Mouse (Mus musculus): ENCODE data around the gene Slc6a19. TPM values are rescaled to one million over a fixed set of nuclear protein-coding genes. Genes with fewer than 3 reads are reported as not detected.

The Slc6a19 gene
- polyA plus RNA-seq, 1 experiment = 0.77 TPM

DNA sequence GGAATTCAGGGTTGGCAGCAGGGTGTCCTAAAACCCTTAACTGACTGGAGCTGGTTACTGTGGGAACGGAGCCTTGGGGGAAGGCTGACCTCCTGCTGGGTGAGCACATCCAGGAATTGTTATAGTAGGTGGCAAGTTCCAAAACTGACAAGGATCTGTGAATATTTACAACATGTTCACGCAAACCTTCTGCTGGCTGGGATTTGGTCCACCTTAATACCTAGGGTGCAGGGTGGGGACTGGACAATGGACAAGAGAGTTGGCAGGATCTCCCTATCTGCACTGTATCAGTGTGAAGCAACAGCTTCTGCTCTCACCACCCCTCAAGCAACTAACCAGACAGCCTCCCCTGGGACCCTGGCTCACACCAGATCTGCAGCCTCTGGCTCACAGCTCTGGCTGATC, 23.0 kb upstream of the Slc6a19 start:
- H3K27me3 ChIP-seq (ENCODE audit: control insufficient read depth, insufficient read depth, low read length) = peaks cover under 1% of the 10 kb centered on the region; the same call in 1 of the 2 replicates
- TF ChIP-seq CTCF (IDR thresholded peaks at IDR 0.05; ENCODE audit: borderline replicate concordance, insufficient read depth, low read depth, low read length) = no peak
- TF ChIP-seq POLR2A (IDR thresholded peaks at IDR 0.05; ENCODE audit: borderline replicate concordance, insufficient read depth, low read length) = no peak
- no peak overlapping the region for H3K4me3 ChIP-seq (replicated peaks; ENCODE audit: insufficient read depth, low read depth, low read length)
- no peaks in the 10 kb centered on the region; the same call in 1 of the 2 replicates for H3K4me1 ChIP-seq (ENCODE audit: control insufficient read depth, insufficient read depth, low read length)
- no peak for DNase-seq
- no peak overlapping the region for H3K27ac ChIP-seq (ENCODE audit: insufficient read depth, low read length)
- WGBS = 19% methylated on average over 2 of the region's 2 CpGs

DNA sequence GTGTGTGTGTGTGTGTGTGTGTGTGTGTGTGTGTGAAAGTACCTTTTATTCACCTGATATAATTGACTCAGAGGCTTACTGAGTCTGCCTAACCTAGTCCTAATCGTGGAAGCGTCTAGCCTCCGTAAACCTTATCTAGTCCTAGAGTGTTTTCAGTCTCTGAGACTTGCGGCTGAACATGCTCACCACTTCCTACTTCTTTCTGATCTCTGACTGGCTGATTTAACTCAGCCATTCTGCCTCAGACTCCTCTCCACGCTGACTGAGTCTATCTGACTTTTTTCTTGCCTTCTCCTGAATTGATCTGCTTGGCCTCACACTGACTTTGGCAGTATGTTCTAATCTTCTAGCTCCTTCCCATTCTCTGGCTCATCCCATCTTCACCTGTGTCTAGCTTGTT, 20.6 kb upstream of the Slc6a19 start:
- no peaks in the 10 kb centered on the region for H3K4me1 ChIP-seq (ENCODE audit: control insufficient read depth, insufficient read depth, low read length)
- no peak overlapping the region for H3K27ac ChIP-seq (ENCODE audit: insufficient read depth, low read length)
- no peak for DNase-seq
- no peak overlapping the region for H3K4me3 ChIP-seq (replicated peaks; ENCODE audit: insufficient read depth, low read depth, low read length)
- WGBS = 90% methylated on average over 5 of the region's 5 CpGs
- no peak for TF ChIP-seq CTCF (IDR thresholded peaks at IDR 0.05; ENCODE audit: borderline replicate concordance, insufficient read depth, low read depth, low read length)
- H3K27me3 ChIP-seq (ENCODE audit: control insufficient read depth, insufficient read depth, low read length) = no peaks in the 10 kb centered on the region

DNA sequence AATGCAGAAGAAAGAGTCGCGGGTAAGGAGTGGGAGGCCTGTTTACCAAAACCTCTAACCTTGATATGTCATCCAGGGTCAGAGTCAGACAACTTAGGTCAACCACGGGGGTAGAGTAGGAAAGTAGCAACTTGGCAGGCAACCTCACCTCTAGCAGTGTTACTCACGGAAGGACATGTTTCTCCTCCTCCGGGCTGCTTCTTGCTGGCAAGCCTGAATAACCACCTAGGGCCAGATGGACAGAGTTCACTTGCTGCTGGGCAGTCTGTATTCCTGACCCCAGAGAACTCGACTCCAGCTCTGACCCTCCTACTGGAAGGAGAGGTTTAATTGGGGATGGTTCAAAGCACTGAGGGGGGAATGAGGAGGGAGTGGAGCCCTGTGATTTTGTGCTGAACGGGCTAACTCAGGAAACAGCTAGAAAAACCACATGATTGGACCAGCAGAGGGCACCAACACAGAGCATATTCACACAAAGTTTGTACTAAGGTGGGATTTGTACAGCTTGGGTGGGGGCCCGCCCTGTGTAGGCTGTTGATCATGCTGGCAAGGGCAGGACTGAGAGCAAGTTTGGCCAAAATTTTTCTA, 18.5 kb upstream of the Slc6a19 start:
- no peak overlapping the region for H3K4me3 ChIP-seq (replicated peaks; ENCODE audit: insufficient read depth, low read depth, low read length)
- WGBS = 22% methylated on average over 8 of the region's 8 CpGs
- H3K27ac ChIP-seq (ENCODE audit: insufficient read depth, low read length) = no peak overlapping the region
- DNase-seq = no peak
- no peaks in the 10 kb centered on the region for H3K27me3 ChIP-seq (ENCODE audit: control insufficient read depth, insufficient read depth, low read length)
- H3K4me1 ChIP-seq (ENCODE audit: control insufficient read depth, insufficient read depth, low read length) = no peaks in the 10 kb centered on the region
- TF ChIP-seq CTCF (IDR thresholded peaks at IDR 0.05; ENCODE audit: borderline replicate concordance, insufficient read depth, low read depth, low read length) (peak; percentile 40), POLR2A (IDR thresholded peaks at IDR 0.05; ENCODE audit: borderline replicate concordance, insufficient read depth, low read length) (no peak)

DNA sequence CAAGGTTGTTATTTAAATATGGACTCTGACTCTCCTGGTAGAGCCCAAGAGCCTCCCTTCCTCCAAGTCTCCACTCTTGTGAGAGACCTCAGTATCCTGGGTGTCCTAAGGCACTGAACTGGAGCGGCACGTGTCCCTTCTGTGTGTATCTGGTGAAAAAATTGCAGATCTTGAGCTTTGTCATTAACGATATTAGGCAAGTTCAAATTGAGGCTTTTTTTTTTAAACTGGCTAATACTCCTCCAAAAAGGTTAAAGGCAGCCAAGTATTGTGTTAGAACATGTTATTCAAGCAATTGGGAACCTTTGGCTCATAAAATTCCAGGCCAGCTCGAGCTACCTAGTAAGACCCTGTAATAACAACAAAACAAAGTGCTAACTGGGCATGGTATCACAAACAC, 15.6 kb upstream of the Slc6a19 start:
- no peak for DNase-seq
- 85% methylated on average over 4 of the region's 4 CpGs for WGBS
- TF ChIP-seq POLR2A (IDR thresholded peaks at IDR 0.05; ENCODE audit: borderline replicate concordance, insufficient read depth, low read length) (no peak), CTCF (IDR thresholded peaks at IDR 0.05; ENCODE audit: borderline replicate concordance, insufficient read depth, low read depth, low read length) (no peak)
- Histone ChIP-seq H3K27ac (ENCODE audit: insufficient read depth, low read length) (no peak overlapping the region), H3K4me3 (replicated peaks; ENCODE audit: insufficient read depth, low read depth, low read length) (no peak overlapping the region), H3K27me3 (ENCODE audit: control insufficient read depth, insufficient read depth, low read length) (no peaks in the 10 kb centered on the region), H3K4me1 (ENCODE audit: control insufficient read depth, insufficient read depth, low read length) (no peaks in the 10 kb centered on the region)

DNA sequence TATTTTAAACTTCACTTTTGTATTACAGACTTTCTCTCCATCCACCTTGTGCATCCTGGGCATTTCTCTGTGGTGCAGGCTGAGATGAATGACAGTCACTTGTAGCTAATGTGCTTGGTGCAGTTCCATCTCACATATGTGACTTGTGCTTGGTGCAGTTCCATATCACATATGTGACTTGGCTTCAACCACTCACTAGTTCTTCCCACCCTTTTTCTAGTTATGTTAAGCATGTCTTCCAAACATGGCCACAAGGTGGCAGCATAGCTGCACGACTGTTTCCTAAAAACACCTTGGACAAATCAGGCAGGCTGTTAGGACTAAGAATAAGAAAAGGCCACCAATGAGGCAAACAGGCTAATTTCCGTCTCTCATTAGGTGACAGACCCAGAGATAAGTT, 13.6 kb upstream of the Slc6a19 start:
- no peaks in the 10 kb centered on the region for H3K27me3 ChIP-seq (ENCODE audit: control insufficient read depth, insufficient read depth, low read length)
- no peak overlapping the region for H3K27ac ChIP-seq (ENCODE audit: insufficient read depth, low read length)
- H3K4me1 ChIP-seq (ENCODE audit: control insufficient read depth, insufficient read depth, low read length) = no peaks in the 10 kb centered on the region
- no peak overlapping the region for H3K4me3 ChIP-seq (replicated peaks; ENCODE audit: insufficient read depth, low read depth, low read length)
- peak; percentile 54 to 73 for DNase-seq
- no peak for TF ChIP-seq POLR2A (IDR thresholded peaks at IDR 0.05; ENCODE audit: borderline replicate concordance, insufficient read depth, low read length)
- TF ChIP-seq CTCF (IDR thresholded peaks at IDR 0.05; ENCODE audit: borderline replicate concordance, insufficient read depth, low read depth, low read length) = peak; percentile 66; the same call in 1 of the 2 replicates
- WGBS = 4% methylated on average over 2 of the region's 2 CpGs

DNA sequence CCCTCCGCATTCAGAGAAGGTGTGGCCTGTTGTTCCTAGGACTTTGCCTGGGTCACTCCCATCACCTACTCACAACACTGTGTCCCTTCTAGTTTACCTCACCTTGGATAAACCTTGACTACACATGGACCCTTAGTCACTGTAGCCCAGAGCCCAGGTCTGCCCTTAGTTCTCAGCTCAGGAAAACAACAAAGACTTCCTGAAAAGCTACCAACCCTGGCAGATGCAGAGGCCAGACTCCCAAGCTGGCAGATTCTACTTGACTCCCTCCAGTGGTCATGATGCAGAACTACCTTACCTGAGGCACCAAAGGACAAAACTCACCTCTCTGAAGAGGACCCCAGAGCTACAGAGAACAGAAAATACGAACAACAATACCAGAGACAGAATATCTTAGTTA, 9.4 kb upstream of the Slc6a19 start:
- TF ChIP-seq POLR2A (IDR thresholded peaks at IDR 0.05; ENCODE audit: borderline replicate concordance, insufficient read depth, low read length) (no peak), CTCF (IDR thresholded peaks at IDR 0.05; ENCODE audit: borderline replicate concordance, insufficient read depth, low read depth, low read length) (no peak)
- no peaks in the 10 kb centered on the region for H3K27me3 ChIP-seq (ENCODE audit: control insufficient read depth, insufficient read depth, low read length)
- H3K4me3 ChIP-seq (replicated peaks; ENCODE audit: insufficient read depth, low read depth, low read length) = no peak overlapping the region
- WGBS = 73% methylated on average over 2 of the region's 2 CpGs
- H3K4me1 ChIP-seq (ENCODE audit: control insufficient read depth, insufficient read depth, low read length) = no peaks in the 10 kb centered on the region
- no peak for DNase-seq
- no peak overlapping the region for H3K27ac ChIP-seq (ENCODE audit: insufficient read depth, low read length)

DNA sequence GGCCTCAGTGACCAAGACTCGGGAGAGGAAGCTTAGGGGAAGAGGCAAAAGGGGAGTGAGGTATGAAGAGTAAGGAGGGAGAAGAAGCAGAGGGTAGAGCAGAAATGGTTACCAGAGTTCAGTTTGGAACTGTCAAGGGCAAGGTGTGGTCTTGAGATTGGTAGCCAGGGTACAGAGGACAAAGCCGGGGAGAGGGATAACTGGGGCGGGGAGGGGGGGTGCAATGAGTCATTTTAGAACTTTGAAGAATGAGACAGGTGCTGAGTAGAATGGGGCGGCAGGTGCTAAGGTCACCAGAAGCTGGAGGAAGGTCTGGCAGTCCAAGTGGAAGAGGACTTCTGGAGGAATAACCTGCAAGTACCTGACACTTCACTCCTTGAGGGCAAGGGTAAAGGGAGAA, 8.5 kb upstream of the Slc6a19 start:
- Histone ChIP-seq H3K27me3 (ENCODE audit: control insufficient read depth, insufficient read depth, low read length) (no peaks in the 10 kb centered on the region), H3K4me3 (replicated peaks; ENCODE audit: insufficient read depth, low read depth, low read length) (no peak overlapping the region), H3K27ac (ENCODE audit: insufficient read depth, low read length) (no peak overlapping the region), H3K4me1 (ENCODE audit: control insufficient read depth, insufficient read depth, low read length) (no peaks in the 10 kb centered on the region)
- no peak for DNase-seq
- 89% methylated on average over 4 of the region's 4 CpGs for WGBS
- TF ChIP-seq CTCF (IDR thresholded peaks at IDR 0.05; ENCODE audit: borderline replicate concordance, insufficient read depth, low read depth, low read length) (no peak), POLR2A (IDR thresholded peaks at IDR 0.05; ENCODE audit: borderline replicate concordance, insufficient read depth, low read length) (no peak)

DNA sequence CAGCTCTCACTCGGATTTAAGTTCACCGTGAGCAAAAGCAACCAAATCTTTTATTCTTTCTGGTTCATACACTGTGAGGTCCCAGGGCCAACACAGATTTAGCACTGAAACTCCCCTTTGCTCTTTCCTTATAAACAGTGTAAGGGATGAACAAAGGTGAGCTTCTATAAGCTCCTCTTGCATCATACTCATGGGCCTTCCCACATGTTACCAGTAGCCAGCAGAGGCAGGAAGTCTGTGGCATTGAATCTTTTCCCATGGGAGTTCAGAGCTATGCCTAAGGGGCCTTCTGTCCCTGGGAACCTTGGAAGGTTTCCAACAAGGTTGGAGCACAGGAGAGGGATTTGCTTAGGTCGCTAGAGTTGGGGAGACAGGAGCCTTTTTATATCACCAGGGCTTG, 7.6 kb upstream of the Slc6a19 start:
- DNase-seq = no peak
- TF ChIP-seq POLR2A (IDR thresholded peaks at IDR 0.05; ENCODE audit: borderline replicate concordance, insufficient read depth, low read length) = no peak
- no peak for TF ChIP-seq CTCF (IDR thresholded peaks at IDR 0.05; ENCODE audit: borderline replicate concordance, insufficient read depth, low read depth, low read length)
- H3K27ac ChIP-seq (ENCODE audit: insufficient read depth, low read length) = no peak overlapping the region
- H3K4me1 ChIP-seq (ENCODE audit: control insufficient read depth, insufficient read depth, low read length) = no peaks in the 10 kb centered on the region
- WGBS = 74% methylated on average over 3 of the region's 3 CpGs
- no peak overlapping the region for H3K4me3 ChIP-seq (replicated peaks; ENCODE audit: insufficient read depth, low read depth, low read length)
- H3K27me3 ChIP-seq (ENCODE audit: control insufficient read depth, insufficient read depth, low read length) = no peaks in the 10 kb centered on the region

Data from cerebellum, adult 2 months (tissue).